Mouse (Mus musculus): ENCODE results near the gene Fnip2. TPM values are rescaled to one million over a fixed set of nuclear protein-coding genes. Genes with fewer than 3 reads are reported as not detected.

The Fnip2 gene
- polyA plus RNA-seq, 1 experiment from 2014 or later: 5.3 TPM

DNA sequence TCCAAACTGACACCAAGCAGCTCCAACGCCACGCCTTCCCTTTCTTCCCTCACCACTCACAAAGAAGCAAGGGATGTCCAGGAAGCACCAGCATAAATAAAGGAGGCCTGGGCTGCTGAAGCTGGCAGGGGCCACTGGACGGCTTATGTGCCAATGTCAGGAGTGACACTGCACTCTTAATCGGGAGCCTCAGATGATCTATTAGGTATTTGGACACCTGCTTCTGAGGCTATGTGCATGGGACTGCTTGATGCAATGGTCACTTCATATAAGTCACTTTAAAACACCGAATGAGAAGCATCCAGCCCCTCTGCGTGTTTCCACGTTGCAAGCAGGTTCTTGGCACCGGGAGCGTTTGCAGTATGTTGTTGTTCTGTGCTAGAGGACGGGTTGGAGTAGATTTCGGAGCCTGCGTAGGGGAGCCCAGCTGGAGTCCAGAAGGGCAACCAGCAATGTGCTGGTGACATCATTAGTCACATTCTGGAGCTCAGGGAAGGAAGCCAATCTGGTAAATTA lies 126.6 kb downstream of the Fnip2 start:
- Histone ChIP-seq H3K9ac (no peak overlapping the region), H3K9me3 (replicated peaks) (peaks cover 4% of the 10 kb centered on the region; the same call in 1 of the 2 replicates), H3K27ac (ENCODE audit: poor library complexity, severe bottlenecking) (no peak overlapping the region), H3K4me2 (no peak overlapping the region), H3K36me3 (no peaks in the 10 kb centered on the region), H3K4me1 (replicated peaks) (no peaks in the 10 kb centered on the region), H3K27me3 (replicated peaks) (no peaks in the 10 kb centered on the region), H3K4me3 (no peak overlapping the region)
- ATAC-seq (ENCODE audit: insufficient number of reproducible peaks, low FRiP score): no peak
- 79% methylated on average over 12 of the region's 12 CpGs for WGBS

DNA sequence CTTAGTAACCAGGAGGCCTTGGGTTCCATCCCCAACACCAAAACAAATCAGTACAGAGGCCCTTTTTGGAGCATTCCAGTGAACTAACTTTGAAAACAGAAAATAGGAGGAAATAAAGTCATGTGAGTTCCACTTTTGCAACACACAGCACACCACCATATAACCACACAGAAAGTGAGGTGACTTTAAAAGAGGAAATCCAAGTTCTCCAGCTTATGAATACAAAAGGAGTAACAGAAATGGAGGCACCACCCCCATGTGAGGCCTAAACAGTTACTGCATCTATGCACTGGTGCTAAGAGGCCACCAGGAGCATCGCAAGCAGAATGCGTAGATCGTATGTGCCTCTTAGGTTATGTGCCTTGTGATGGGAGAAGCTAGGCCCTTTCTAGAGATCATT lies 129.3 kb downstream of the Fnip2 start:
- H3K9ac ChIP-seq: no peak overlapping the region
- H3K4me2 ChIP-seq: no peak overlapping the region
- H3K36me3 ChIP-seq: no peaks in the 10 kb centered on the region
- H3K4me3 ChIP-seq: no peak overlapping the region
- no peak for ATAC-seq (ENCODE audit: insufficient number of reproducible peaks, low FRiP score)
- no peaks in the 10 kb centered on the region for H3K4me1 ChIP-seq (replicated peaks)
- 90% methylated on average over 3 of the region's 3 CpGs for WGBS
- no peaks in the 10 kb centered on the region for H3K9me3 ChIP-seq (replicated peaks)
- H3K27me3 ChIP-seq (replicated peaks): no peaks in the 10 kb centered on the region
- no peak overlapping the region for H3K27ac ChIP-seq (ENCODE audit: poor library complexity, severe bottlenecking)

DNA sequence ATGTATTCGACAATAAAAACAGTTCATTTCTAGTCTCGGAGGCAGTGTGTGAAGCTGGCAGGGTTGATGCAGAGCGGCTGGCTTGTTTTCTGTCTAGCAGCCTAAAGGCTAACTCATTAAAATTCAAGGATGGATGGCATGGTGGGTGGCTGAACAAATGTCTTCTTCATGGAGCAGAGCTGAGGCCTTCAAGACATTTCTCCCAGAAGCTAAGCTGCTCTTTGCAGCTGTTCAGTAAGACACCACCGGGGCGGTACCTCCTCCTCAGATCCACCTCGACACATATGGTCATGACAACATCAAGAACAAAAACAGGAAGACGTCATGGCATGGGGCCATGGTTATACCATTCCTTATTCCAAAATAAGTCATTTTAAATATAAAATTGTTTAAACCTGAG lies 131.4 kb downstream of the Fnip2 start:
- WGBS: 86% methylated on average over 7 of the region's 7 CpGs
- H3K4me3 ChIP-seq: no peak overlapping the region
- ATAC-seq (ENCODE audit: insufficient number of reproducible peaks, low FRiP score): no peak
- no peaks in the 10 kb centered on the region for H3K27me3 ChIP-seq (replicated peaks)
- H3K9me3 ChIP-seq (replicated peaks): no peaks in the 10 kb centered on the region
- H3K4me2 ChIP-seq: no peak overlapping the region
- no peak overlapping the region for H3K9ac ChIP-seq
- no peak overlapping the region for H3K27ac ChIP-seq (ENCODE audit: poor library complexity, severe bottlenecking)
- H3K4me1 ChIP-seq (replicated peaks): no peaks in the 10 kb centered on the region
- H3K36me3 ChIP-seq: no peaks in the 10 kb centered on the region

DNA sequence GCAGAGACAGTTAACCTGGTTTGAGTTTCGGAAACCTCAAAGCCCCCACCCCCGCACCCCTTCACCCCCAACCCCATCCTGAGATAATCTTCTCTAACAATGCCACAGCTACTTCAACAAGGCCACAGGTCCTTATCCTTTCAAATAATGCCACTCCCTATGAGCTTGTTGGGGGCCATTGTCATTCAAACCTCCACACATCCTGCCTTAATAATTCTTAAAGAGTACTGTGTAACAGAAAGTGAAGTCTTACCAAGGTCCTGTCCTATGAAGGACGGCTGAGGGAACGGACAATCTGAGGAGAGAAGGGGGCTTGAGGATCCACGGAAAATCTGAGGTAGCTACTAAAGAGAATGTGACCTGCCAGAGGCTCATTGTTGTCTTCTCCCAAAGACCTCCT lies 132.6 kb downstream of the Fnip2 start:
- H3K27ac ChIP-seq (ENCODE audit: poor library complexity, severe bottlenecking): no peak overlapping the region
- no peak overlapping the region for H3K4me3 ChIP-seq
- ATAC-seq (ENCODE audit: insufficient number of reproducible peaks, low FRiP score): no peak
- WGBS: 56% methylated on average over 5 of the region's 5 CpGs
- H3K4me1 ChIP-seq (replicated peaks): no peaks in the 10 kb centered on the region
- H3K9me3 ChIP-seq (replicated peaks): no peaks in the 10 kb centered on the region
- H3K36me3 ChIP-seq: no peaks in the 10 kb centered on the region
- no peak overlapping the region for H3K9ac ChIP-seq
- no peaks in the 10 kb centered on the region for H3K27me3 ChIP-seq (replicated peaks)
- H3K4me2 ChIP-seq: no peak overlapping the region

DNA sequence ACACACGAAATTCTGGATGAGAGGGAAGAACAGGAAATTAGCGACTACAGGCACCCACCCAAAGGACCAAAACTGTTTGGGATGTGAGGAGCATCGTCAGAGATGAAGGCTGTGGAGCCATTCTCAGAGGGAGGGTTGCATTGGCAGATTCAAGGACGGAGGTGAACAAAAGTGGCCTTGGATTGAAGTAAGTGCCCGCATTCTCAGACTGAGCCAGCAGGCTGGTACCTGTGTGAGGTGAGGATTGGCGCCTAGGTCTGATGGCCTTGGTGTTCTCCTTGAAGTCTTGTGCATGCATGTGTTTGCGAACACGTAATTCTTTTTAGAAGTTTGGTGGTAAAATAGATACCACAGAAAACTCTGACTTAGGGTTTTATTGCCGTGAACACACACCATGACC lies 133.2 kb downstream of the Fnip2 start:
- H3K27ac ChIP-seq (ENCODE audit: poor library complexity, severe bottlenecking): no peak overlapping the region
- no peak overlapping the region for H3K4me2 ChIP-seq
- H3K27me3 ChIP-seq (replicated peaks): no peaks in the 10 kb centered on the region
- H3K4me3 ChIP-seq: no peak overlapping the region
- no peaks in the 10 kb centered on the region for H3K36me3 ChIP-seq
- no peak for ATAC-seq (ENCODE audit: insufficient number of reproducible peaks, low FRiP score)
- H3K9ac ChIP-seq: no peak overlapping the region
- no peaks in the 10 kb centered on the region for H3K9me3 ChIP-seq (replicated peaks)
- 76% methylated on average over 9 of the region's 9 CpGs for WGBS
- no peaks in the 10 kb centered on the region for H3K4me1 ChIP-seq (replicated peaks)

DNA sequence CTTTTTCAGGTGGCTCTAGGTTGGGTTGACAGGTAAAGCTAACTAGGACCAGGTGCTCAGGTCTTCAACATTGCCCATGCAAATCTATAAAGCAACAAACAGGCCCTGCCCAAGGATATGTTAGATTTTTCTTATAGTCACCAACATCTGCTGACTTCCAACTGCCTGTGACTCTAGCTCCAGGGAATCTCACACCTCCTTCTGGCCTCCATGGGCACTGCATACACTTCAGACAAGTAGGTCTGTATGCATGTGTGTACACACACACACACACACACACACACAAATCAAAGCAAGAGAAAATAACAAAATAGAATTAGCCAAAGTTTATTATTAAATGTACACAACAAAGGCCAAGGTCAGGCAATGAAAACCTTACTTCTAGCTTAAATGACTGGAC lies 134.0 kb downstream of the Fnip2 start:
- H3K4me3 ChIP-seq: no peak overlapping the region
- ATAC-seq (ENCODE audit: insufficient number of reproducible peaks, low FRiP score): no peak
- H3K27ac ChIP-seq (ENCODE audit: poor library complexity, severe bottlenecking): no peak overlapping the region
- H3K9ac ChIP-seq: no peak overlapping the region
- no peaks in the 10 kb centered on the region for H3K4me1 ChIP-seq (replicated peaks)
- H3K9me3 ChIP-seq (replicated peaks): no peaks in the 10 kb centered on the region
- no peaks in the 10 kb centered on the region for H3K36me3 ChIP-seq
- no peaks in the 10 kb centered on the region for H3K27me3 ChIP-seq (replicated peaks)
- H3K4me2 ChIP-seq: no peak overlapping the region

DNA sequence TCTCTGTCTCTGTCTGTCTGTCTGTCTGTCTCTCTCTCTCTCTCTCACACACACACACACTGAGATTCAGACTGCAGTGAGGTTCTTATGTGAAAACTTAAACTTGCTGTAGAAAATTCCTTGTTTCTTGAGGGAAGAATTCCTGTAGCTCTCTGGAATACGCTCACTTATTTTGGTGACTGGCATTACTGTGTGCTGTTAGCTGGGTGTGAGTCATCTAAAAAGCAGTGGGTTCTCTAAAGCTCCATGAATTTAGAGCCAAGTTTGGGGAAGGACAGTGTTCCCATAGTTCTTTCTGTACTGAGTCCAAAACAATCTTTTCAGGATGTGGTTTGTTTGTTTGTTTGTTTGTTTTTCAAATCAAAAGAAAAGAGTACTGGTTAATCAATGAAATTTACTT lies 142.2 kb downstream of the Fnip2 start:
- no peaks in the 10 kb centered on the region for H3K9me3 ChIP-seq (replicated peaks)
- WGBS: 76% methylated on average over 1 of the region's 1 CpGs
- H3K27ac ChIP-seq (ENCODE audit: poor library complexity, severe bottlenecking): no peak overlapping the region
- H3K36me3 ChIP-seq: no peaks in the 10 kb centered on the region
- H3K4me3 ChIP-seq: no peak overlapping the region
- ATAC-seq (ENCODE audit: insufficient number of reproducible peaks, low FRiP score): no peak
- H3K27me3 ChIP-seq (replicated peaks): no peaks in the 10 kb centered on the region
- H3K4me1 ChIP-seq (replicated peaks): no peaks in the 10 kb centered on the region
- no peak overlapping the region for H3K9ac ChIP-seq
- H3K4me2 ChIP-seq: no peak overlapping the region

DNA sequence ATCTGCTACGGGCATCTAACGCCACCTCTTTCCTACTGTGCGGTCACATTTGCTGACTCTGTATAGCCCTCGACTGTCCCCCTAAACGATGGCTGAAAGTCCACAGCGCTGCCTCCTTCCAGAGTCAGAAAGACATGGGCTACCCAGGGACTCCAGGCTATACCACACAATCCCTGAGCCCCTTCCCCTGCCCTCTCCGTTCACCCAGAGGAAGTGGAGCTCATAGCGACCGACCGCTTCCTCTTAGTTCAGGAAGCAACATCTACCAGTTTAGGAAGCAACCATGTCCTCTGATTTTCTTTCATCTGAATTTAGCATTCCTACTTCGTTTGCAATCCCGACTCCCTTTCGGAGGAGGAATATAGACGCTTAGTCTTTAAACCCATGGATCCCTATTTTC lies 148.7 kb downstream of the Fnip2 start:
- WGBS: 88% methylated on average over 14 of the region's 14 CpGs
- H3K9ac ChIP-seq: no peak overlapping the region
- H3K4me1 ChIP-seq (replicated peaks): no peaks in the 10 kb centered on the region
- H3K9me3 ChIP-seq (replicated peaks): no peaks in the 10 kb centered on the region
- no peak overlapping the region for H3K4me3 ChIP-seq
- no peak for ATAC-seq (ENCODE audit: insufficient number of reproducible peaks, low FRiP score)
- H3K27ac ChIP-seq (ENCODE audit: poor library complexity, severe bottlenecking): no peak overlapping the region
- no peak overlapping the region for H3K4me2 ChIP-seq
- H3K27me3 ChIP-seq (replicated peaks): no peaks in the 10 kb centered on the region
- H3K36me3 ChIP-seq: no peaks in the 10 kb centered on the region

DNA sequence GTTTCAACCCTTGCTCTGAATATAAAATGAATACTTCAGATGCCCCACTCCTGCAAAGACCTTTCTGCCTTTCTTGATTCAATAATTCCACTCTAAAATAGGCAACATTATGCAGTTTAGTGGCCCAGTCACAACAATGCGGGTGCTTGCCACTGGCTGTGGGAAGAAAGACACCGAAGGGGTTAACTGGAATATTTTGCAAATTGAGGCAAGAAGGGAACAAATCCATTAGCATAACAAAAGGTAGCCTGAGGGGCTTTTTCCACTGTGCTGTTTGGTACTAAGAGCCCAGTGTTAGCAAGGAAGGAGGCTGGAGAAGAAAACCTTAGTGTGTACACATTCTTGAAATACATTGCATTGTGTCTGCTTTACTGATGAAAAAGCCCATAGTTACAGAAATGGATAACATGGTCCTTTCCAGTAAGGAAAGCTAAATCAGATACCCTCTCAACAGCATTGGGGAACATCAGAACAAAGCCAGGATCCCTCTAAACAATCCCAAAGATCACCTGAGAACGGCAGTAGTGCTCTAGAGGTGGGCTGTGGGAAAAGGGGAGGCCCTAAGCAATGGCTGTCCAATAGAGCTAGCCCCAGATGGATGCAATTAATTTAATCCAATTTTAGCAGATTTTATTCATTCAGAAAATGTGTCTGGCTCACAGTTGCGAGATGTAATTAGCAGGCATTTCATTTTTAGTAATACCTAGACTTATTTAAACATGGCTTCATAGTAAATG lies 150.5 kb downstream of the Fnip2 start:
- H3K9ac ChIP-seq: no peak overlapping the region
- H3K36me3 ChIP-seq: no peaks in the 10 kb centered on the region
- H3K4me1 ChIP-seq (replicated peaks): no peaks in the 10 kb centered on the region
- no peaks in the 10 kb centered on the region for H3K27me3 ChIP-seq (replicated peaks)
- ATAC-seq (ENCODE audit: insufficient number of reproducible peaks, low FRiP score): no peak
- H3K4me2 ChIP-seq: no peak overlapping the region
- 64% methylated on average over 4 of the region's 4 CpGs for WGBS
- H3K4me3 ChIP-seq: no peak overlapping the region
- H3K27ac ChIP-seq (ENCODE audit: poor library complexity, severe bottlenecking): no peak overlapping the region
- no peaks in the 10 kb centered on the region for H3K9me3 ChIP-seq (replicated peaks)

DNA sequence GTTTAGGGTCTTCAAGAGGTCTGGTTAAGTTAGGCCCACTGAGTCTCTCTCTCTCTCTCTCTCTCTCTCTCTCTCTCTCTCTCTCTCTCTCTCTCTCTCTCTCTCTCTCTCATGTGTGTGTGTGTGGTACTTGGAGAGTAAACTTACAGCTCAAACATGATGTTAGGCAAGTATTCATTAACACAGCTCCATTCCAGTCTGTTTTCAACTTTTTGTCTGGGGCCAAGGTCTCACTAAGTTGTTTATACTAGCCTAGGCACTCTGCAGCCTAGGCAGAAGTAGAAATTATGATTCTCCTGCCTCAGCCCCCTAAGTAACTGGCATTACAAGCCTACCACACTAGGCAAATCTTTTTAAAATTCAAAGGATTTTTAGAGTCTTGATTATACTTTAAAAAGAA lies 151.7 kb downstream of the Fnip2 start:
- Histone ChIP-seq H3K27me3 (replicated peaks) (no peaks in the 10 kb centered on the region), H3K4me3 (no peak overlapping the region), H3K27ac (ENCODE audit: poor library complexity, severe bottlenecking) (no peak overlapping the region), H3K4me2 (no peak overlapping the region), H3K4me1 (replicated peaks) (no peaks in the 10 kb centered on the region), H3K9ac (no peak overlapping the region), H3K36me3 (no peaks in the 10 kb centered on the region), H3K9me3 (replicated peaks) (no peaks in the 10 kb centered on the region)
- no peak for ATAC-seq (ENCODE audit: insufficient number of reproducible peaks, low FRiP score)

DNA sequence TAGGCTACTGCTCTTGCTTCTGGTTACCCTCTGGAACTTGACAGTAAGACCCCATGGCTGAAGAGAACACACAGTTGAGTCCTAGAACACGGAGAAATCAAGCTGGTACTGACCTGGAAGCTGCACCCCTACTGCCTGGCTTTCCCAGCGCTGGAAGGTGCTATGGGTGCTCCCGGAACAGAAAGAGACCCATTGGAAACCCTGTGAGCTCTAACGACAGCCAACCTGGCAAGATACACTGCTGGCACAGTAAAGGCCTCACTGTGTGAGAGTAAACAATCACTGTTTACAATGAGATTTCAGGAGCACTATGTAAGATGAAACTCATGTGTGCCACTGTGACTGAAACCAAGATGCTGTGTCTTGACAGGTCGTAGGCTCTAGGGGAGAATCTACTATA lies 152.5 kb downstream of the Fnip2 start:
- ATAC-seq (ENCODE audit: insufficient number of reproducible peaks, low FRiP score): no peak
- 75% methylated on average over 5 of the region's 5 CpGs for WGBS

DNA sequence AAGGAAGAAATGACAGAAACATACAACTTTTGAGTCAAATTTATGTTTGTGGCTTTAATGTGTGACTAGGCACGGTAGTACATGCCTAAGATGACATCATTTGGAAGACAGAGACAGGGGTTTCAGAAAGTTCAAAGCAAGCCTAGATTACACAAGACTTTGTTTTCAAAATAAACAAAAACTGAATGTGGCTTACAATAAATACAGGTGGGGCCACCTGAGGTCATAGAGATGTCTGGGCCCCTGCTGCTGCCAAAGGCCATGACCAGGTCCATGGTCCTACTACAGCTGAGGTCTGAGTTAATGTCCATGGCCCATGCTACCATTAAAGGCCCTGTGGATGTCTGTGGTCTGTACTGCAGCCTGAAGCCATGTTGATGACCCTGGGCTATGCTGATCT lies 154.1 kb downstream of the Fnip2 start:
- no peak for ATAC-seq (ENCODE audit: insufficient number of reproducible peaks, low FRiP score)
- Histone ChIP-seq H3K9ac (no peak overlapping the region), H3K4me1 (replicated peaks) (0 out of 2 replicates have a peak, but pooled peaks cover 2% of the 10 kb centered on the region), H3K4me2 (no peak overlapping the region), H3K36me3 (no peaks in the 10 kb centered on the region), H3K27me3 (replicated peaks) (no peaks in the 10 kb centered on the region), H3K9me3 (replicated peaks) (no peaks in the 10 kb centered on the region), H3K4me3 (no peak overlapping the region), H3K27ac (ENCODE audit: poor library complexity, severe bottlenecking) (no peak overlapping the region)
- WGBS: 80% methylated on average over 1 of the region's 1 CpGs

More for the DNA sequence above, 152.5 kb downstream of the Fnip2 start:
- Histone ChIP-seq H3K4me1 (replicated peaks) (no peaks in the 10 kb centered on the region), H3K4me3 (no peak overlapping the region), H3K4me2 (no peak overlapping the region), H3K36me3 (no peaks in the 10 kb centered on the region), H3K9ac (no peak overlapping the region), H3K27me3 (replicated peaks) (no peaks in the 10 kb centered on the region), H3K9me3 (replicated peaks) (no peaks in the 10 kb centered on the region), H3K27ac (ENCODE audit: poor library complexity, severe bottlenecking) (no peak overlapping the region)

Data from heart, embryonic 12.5 days (tissue).